Mouse (Mus musculus): ENCODE measurements around the gene Lgals8.

- TF ChIP-seq HCFC1 (IDR thresholded peaks at IDR 0.05; ENCODE audit: borderline replicate concordance, insufficient read depth, low read length): no peak
- no peak for TF ChIP-seq CHD2 (IDR thresholded peaks at IDR 0.05; ENCODE audit: low read depth, low read length)
- no peak for TF ChIP-seq MAFK (IDR thresholded peaks at IDR 0.05; ENCODE audit: insufficient read depth, low read depth, low read length)
Observed at GRCm38 (mm10) chr13:12408343-12409066, 56.2 kb downstream of the Lgals8 start.
